Mouse (Mus musculus): Measurements from ENCODE around the gene Carmil3. TPM values are rescaled to one million over a fixed set of nuclear protein-coding genes. Genes with fewer than 3 reads are reported as not detected.

Gene Carmil3
- polyA plus RNA-seq (2014; fragmentation: Nextera tagmentation; extraction: Ambion mirVana): 13.3 and 14.6 TPM in 2 replicates

GRCm38 (mm10) chr14:55490361-55491201, at the start of gene Carmil3:
TSS of gene Carmil3 (plus strand) at chr14:55490651.
- DNase-seq (ENCODE audit: low spot score): peak; percentile 89
- ATAC-seq (replicated peaks; ENCODE audit: low FRiP score): peak; percentile 85
- no peaks in the 10 kb centered on the region for H3K27me3 ChIP-seq (ENCODE audit: control insufficient read depth, insufficient read depth, low read length)

GRCm38 (mm10) chr14:55457693-55458092, 32.8 kb upstream of the Carmil3 start:
- no peak for ATAC-seq (replicated peaks; ENCODE audit: low FRiP score)
- Histone ChIP-seq H3K9ac (ENCODE audit: low read length) (no peak overlapping the region), H3K4me1 (replicated peaks; ENCODE audit: control insufficient read depth, insufficient read depth, low read length) (no peaks in the 10 kb centered on the region), H3K36me3 (ENCODE audit: control insufficient read depth, insufficient read depth, low read length) (no peaks in the 10 kb centered on the region; the same call in 1 of the 2 replicates), H3K4me3 (ENCODE audit: low read depth, low read length) (no peak overlapping the region), H3K27me3 (ENCODE audit: control insufficient read depth, insufficient read depth, low read length) (no peaks in the 10 kb centered on the region), H3K9me3 (ENCODE audit: control insufficient read depth, low read length) (no peaks in the 10 kb centered on the region), H3K4me2 (ENCODE audit: low read depth, low read length, severe bottlenecking) (no peak overlapping the region), H3K27ac (ENCODE audit: low read depth, low read length) (no peak overlapping the region)
- WGBS: 87% methylated on average over 2 of the region's 2 CpGs
- no peak for DNase-seq (ENCODE audit: low spot score)

More at GRCm38 (mm10) chr14:55490361-55491201, at the start of gene Carmil3:
- under 1% methylated on average over 49 of the region's 68 CpGs for WGBS
- no peaks in the 10 kb centered on the region; the same call in 1 of the 2 replicates for H3K36me3 ChIP-seq (ENCODE audit: control insufficient read depth, insufficient read depth, low read length)
- H3K27ac ChIP-seq (ENCODE audit: low read depth, low read length): peak within 1 kb of the TSS; percentile 76
- H3K4me2 ChIP-seq (ENCODE audit: low read depth, low read length, severe bottlenecking): peak within 1 kb of the TSS; percentile 84
- H3K9ac ChIP-seq (ENCODE audit: low read length): peak within 1 kb of the TSS; percentile 86
- H3K4me3 ChIP-seq (ENCODE audit: low read depth, low read length): peak within 1 kb of the TSS; percentile 77
- no peaks in the 10 kb centered on the region for H3K9me3 ChIP-seq (ENCODE audit: control insufficient read depth, low read length)
- H3K4me1 ChIP-seq (replicated peaks; ENCODE audit: control insufficient read depth, insufficient read depth, low read length): 0 out of 2 replicates have a peak, but pooled peaks cover 3% of the 10 kb centered on the region

GRCm38 (mm10) chr14:55458273-55458672, 32.2 kb upstream of the Carmil3 start:
- no peak overlapping the region for H3K9ac ChIP-seq (ENCODE audit: low read length)
- H3K36me3 ChIP-seq (ENCODE audit: control insufficient read depth, insufficient read depth, low read length): no peaks in the 10 kb centered on the region; the same call in 1 of the 2 replicates
- no peak overlapping the region for H3K27ac ChIP-seq (ENCODE audit: low read depth, low read length)
- H3K4me3 ChIP-seq (ENCODE audit: low read depth, low read length): no peak overlapping the region
- WGBS: 28% methylated on average over 10 of the region's 10 CpGs
- no peaks in the 10 kb centered on the region for H3K4me1 ChIP-seq (replicated peaks; ENCODE audit: control insufficient read depth, insufficient read depth, low read length)
- H3K9me3 ChIP-seq (ENCODE audit: control insufficient read depth, low read length): no peaks in the 10 kb centered on the region
- H3K4me2 ChIP-seq (ENCODE audit: low read depth, low read length, severe bottlenecking): no peak overlapping the region
- H3K27me3 ChIP-seq (ENCODE audit: control insufficient read depth, insufficient read depth, low read length): no peaks in the 10 kb centered on the region
- peak; percentile 83 for DNase-seq (ENCODE audit: low spot score)
- ATAC-seq (replicated peaks; ENCODE audit: low FRiP score): no peak; the same call in 1 of the 2 replicates

GRCm38 (mm10) chr14:55458761-55459160, 31.7 kb upstream of the Carmil3 start:
- WGBS: 87% methylated on average over 3 of the region's 3 CpGs
- no peak for ATAC-seq (replicated peaks; ENCODE audit: low FRiP score)
- H3K9ac ChIP-seq (ENCODE audit: low read length): no peak overlapping the region
- H3K4me2 ChIP-seq (ENCODE audit: low read depth, low read length, severe bottlenecking): no peak overlapping the region
- no peak overlapping the region for H3K4me3 ChIP-seq (ENCODE audit: low read depth, low read length)
- no peaks in the 10 kb centered on the region for H3K4me1 ChIP-seq (replicated peaks; ENCODE audit: control insufficient read depth, insufficient read depth, low read length)
- H3K27ac ChIP-seq (ENCODE audit: low read depth, low read length): no peak overlapping the region
- H3K36me3 ChIP-seq (ENCODE audit: control insufficient read depth, insufficient read depth, low read length): no peaks in the 10 kb centered on the region; the same call in 1 of the 2 replicates
- H3K9me3 ChIP-seq (ENCODE audit: control insufficient read depth, low read length): no peaks in the 10 kb centered on the region
- H3K27me3 ChIP-seq (ENCODE audit: control insufficient read depth, insufficient read depth, low read length): no peaks in the 10 kb centered on the region
- DNase-seq (ENCODE audit: low spot score): no peak

DNA sequence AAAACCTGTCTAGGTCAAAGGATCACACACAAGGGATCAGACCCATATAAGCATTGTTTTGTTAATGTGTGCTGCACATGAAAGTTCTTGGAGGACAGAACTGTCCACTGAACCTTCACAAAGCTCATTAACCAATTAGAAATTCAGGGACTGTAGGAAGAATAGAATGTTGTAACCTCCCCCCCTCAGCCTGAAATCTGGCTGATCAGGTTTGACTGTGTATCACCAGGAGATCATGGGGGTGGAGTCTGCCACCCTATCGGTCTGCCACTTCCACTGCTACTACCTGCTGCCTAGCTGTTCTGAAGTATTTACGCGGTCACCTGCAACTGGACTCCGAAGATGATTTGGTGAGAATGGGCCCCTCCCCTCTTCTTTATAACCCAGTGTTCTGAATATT, 30.7 kb upstream of the Carmil3 start:
- Histone ChIP-seq H3K27ac (ENCODE audit: low read depth, low read length) (no peak overlapping the region), H3K4me2 (ENCODE audit: low read depth, low read length, severe bottlenecking) (no peak overlapping the region), H3K27me3 (ENCODE audit: control insufficient read depth, insufficient read depth, low read length) (no peaks in the 10 kb centered on the region), H3K4me3 (ENCODE audit: low read depth, low read length) (no peak overlapping the region), H3K4me1 (replicated peaks; ENCODE audit: control insufficient read depth, insufficient read depth, low read length) (no peaks in the 10 kb centered on the region), H3K36me3 (ENCODE audit: control insufficient read depth, insufficient read depth, low read length) (no peaks in the 10 kb centered on the region; the same call in 1 of the 2 replicates), H3K9me3 (ENCODE audit: control insufficient read depth, low read length) (no peaks in the 10 kb centered on the region), H3K9ac (ENCODE audit: low read length) (no peak overlapping the region)
- WGBS: 60% methylated on average over 4 of the region's 4 CpGs
- DNase-seq (ENCODE audit: low spot score): no peak
- no peak for ATAC-seq (replicated peaks; ENCODE audit: low FRiP score)

DNA sequence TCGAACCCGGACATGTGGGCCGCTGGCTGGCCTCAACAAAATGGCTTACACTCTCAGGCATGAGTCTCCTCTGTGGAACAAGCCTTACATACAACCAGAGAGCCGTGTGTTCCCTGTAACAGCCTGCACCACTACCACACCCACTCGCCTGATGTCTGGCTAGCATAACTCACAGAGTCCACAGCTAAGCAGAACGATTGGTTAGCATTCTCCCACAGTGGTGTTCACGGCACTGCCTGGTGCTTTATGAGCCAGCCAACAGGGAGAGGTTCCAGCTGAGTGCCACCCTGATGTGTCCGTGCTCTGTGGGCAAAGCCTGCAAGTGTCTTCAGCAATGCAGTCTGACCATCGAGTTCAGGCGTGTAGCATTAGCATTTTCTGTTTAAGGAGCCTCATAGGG, 30.2 kb upstream of the Carmil3 start:
- Histone ChIP-seq H3K36me3 (ENCODE audit: control insufficient read depth, insufficient read depth, low read length) (no peaks in the 10 kb centered on the region; the same call in 1 of the 2 replicates), H3K4me2 (ENCODE audit: low read depth, low read length, severe bottlenecking) (no peak overlapping the region), H3K9me3 (ENCODE audit: control insufficient read depth, low read length) (no peaks in the 10 kb centered on the region), H3K9ac (ENCODE audit: low read length) (no peak overlapping the region), H3K4me1 (replicated peaks; ENCODE audit: control insufficient read depth, insufficient read depth, low read length) (no peaks in the 10 kb centered on the region), H3K27ac (ENCODE audit: low read depth, low read length) (no peak overlapping the region), H3K4me3 (ENCODE audit: low read depth, low read length) (no peak overlapping the region), H3K27me3 (ENCODE audit: control insufficient read depth, insufficient read depth, low read length) (no peaks in the 10 kb centered on the region)
- WGBS: 81% methylated on average over 10 of the region's 10 CpGs
- DNase-seq (ENCODE audit: low spot score): no peak
- no peak for ATAC-seq (replicated peaks; ENCODE audit: low FRiP score)

- DNase-seq (ENCODE audit: low spot score) (no peak), ATAC-seq (replicated peaks; ENCODE audit: low FRiP score) (no peak)
- Histone ChIP-seq H3K36me3 (ENCODE audit: control insufficient read depth, insufficient read depth, low read length) (no peaks in the 10 kb centered on the region), H3K9me3 (ENCODE audit: control insufficient read depth, low read length) (no peaks in the 10 kb centered on the region), H3K27ac (ENCODE audit: low read depth, low read length) (no peak overlapping the region), H3K4me2 (ENCODE audit: low read depth, low read length, severe bottlenecking) (no peak overlapping the region), H3K4me3 (ENCODE audit: low read depth, low read length) (no peak overlapping the region), H3K4me1 (replicated peaks; ENCODE audit: control insufficient read depth, insufficient read depth, low read length) (no peaks in the 10 kb centered on the region), H3K27me3 (ENCODE audit: control insufficient read depth, insufficient read depth, low read length) (no peaks in the 10 kb centered on the region), H3K9ac (ENCODE audit: low read length) (no peak overlapping the region)
- 69% methylated on average over 4 of the region's 4 CpGs for WGBS
Observed at GRCm38 (mm10) chr14:55461757-55462156, 28.7 kb upstream of the Carmil3 start.

DNA sequence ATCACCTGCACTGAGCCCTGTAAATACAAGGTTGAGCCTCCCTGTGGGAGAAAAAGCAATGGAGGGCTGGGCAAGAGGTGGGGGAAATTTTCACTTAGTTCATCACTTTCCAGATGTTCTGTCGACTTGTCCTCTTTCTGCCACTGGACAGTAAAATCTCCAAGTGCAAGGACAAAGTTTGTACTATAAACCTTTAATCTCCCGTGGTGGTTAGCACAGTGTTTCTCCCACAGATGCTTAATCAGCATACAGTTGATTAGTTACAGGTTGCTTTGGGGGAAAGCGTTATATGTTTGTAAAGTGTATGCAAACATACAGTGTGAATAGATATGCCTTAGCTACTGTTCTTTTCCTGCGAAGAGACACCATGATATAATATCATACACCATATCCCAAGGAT, 24.0 kb upstream of the Carmil3 start:
- H3K27me3 ChIP-seq (ENCODE audit: control insufficient read depth, insufficient read depth, low read length): no peaks in the 10 kb centered on the region
- no peaks in the 10 kb centered on the region for H3K9me3 ChIP-seq (ENCODE audit: control insufficient read depth, low read length)
- no peak overlapping the region for H3K4me3 ChIP-seq (ENCODE audit: low read depth, low read length)
- H3K27ac ChIP-seq (ENCODE audit: low read depth, low read length): no peak overlapping the region
- no peak overlapping the region for H3K9ac ChIP-seq (ENCODE audit: low read length)
- ATAC-seq (replicated peaks; ENCODE audit: low FRiP score) (no peak), DNase-seq (ENCODE audit: low spot score) (no peak)
- no peak overlapping the region for H3K4me2 ChIP-seq (ENCODE audit: low read depth, low read length, severe bottlenecking)
- H3K4me1 ChIP-seq (replicated peaks; ENCODE audit: control insufficient read depth, insufficient read depth, low read length): no peaks in the 10 kb centered on the region
- H3K36me3 ChIP-seq (ENCODE audit: control insufficient read depth, insufficient read depth, low read length): no peaks in the 10 kb centered on the region
- 77% methylated on average over 4 of the region's 4 CpGs for WGBS

All from forebrain, embryonic 11.5 days (tissue).